Mouse (Mus musculus): ENCODE data around the gene Birc3. TPM values are rescaled to one million over a fixed set of nuclear protein-coding genes. Genes with fewer than 3 reads are reported as not detected.

The Birc3 gene
- polyA plus RNA-seq, 1 experiment from 2014 or later = 6.8 TPM

Other genes starting within 250 kb of the Birc3 start
- gene Mmp20, start 245.0 kb downstream of the Birc3 start, polyA plus RNA-seq (2016; fragmentation: Nextera tagmentation; extraction: Ambion mirVana) = not detected in 2 replicates
- not detected in 2 replicates for gene Mmp7, start 181.1 kb downstream of the Birc3 start, polyA plus RNA-seq (2016; fragmentation: Nextera tagmentation; extraction: Ambion mirVana)
- gene Tmem123, start 109.1 kb downstream of the Birc3 start, polyA plus RNA-seq (2016; fragmentation: Nextera tagmentation; extraction: Ambion mirVana) = 80.7 and 89.1 TPM in 2 replicates
- gene Birc2, start 36.1 kb downstream of the Birc3 start, polyA plus RNA-seq (2016; fragmentation: Nextera tagmentation; extraction: Ambion mirVana) = 43.9 and 48.7 TPM in 2 replicates
- 64.7 and 69.5 TPM in 2 replicates for gene Yap1, start 131.4 kb upstream of the Birc3 start, polyA plus RNA-seq (2016; fragmentation: Nextera tagmentation; extraction: Ambion mirVana)
- 14.0 and 15.3 TPM in 2 replicates for gene Cfap300, start 169.6 kb upstream of the Birc3 start, polyA plus RNA-seq (2016; fragmentation: Nextera tagmentation; extraction: Ambion mirVana)

Data from limb, embryonic 12.5 days (tissue).